Mouse (Mus musculus) hindbrain, embryonic 10.5 days (tissue): ENCODE measurements at regions not wholly inside any gene's neighbourhood (a gene's known extent, or its start where the extent isn't known, plus 50 kb on each side); places are given as distances from the start of the nearest gene placed in this dataset.
"Not testable (repeated sequence)": the region's sequence is repeated elsewhere in the genome, so short reads cannot be mapped to it uniquely, and the experiment has no call there.

Source experiments
- DNase-seq: peaks from one replicate; pipeline ENCODE4 v3.0.0-alpha.2; 2017; ENCODE audit warnings: low spot score
- H3K27ac ChIP-seq: fragments of 300-500 bp; sonication (generic); 2 replicates; pipeline ENCODE4 v1.5.1; 2016; ENCODE audit warnings: mild to moderate bottlenecking, moderate library complexity
- H3K27me3 ChIP-seq: fragments of 300-500 bp; sonication (generic); 2 replicates; pipeline ENCODE4 v1.6.1; 2016; ENCODE audit warnings: mild to moderate bottlenecking; ENCODE audit not compliant: poor library complexity, insufficient read depth, severe bottlenecking
- H3K36me3 ChIP-seq: fragments of 300-500 bp; sonication (generic); 2 replicates; pipeline ENCODE4 v1.6.1; 2016; ENCODE audit warnings: mild to moderate bottlenecking, moderate library complexity
- H3K4me1 ChIP-seq: fragments of 300-500 bp; sonication (generic); replicated peaks from 2 replicates; pipeline ENCODE4 v1.6.1; 2016; ENCODE audit warnings: mild to moderate bottlenecking
- H3K4me3 ChIP-seq: fragments of 300-500 bp; sonication (generic); 2 replicates; pipeline ENCODE4 v1.5.1; 2016; ENCODE audit warnings: mild to moderate bottlenecking, moderate library complexity
- H3K9me3 ChIP-seq: fragments of 300-500 bp; sonication (generic); 2 replicates; pipeline ENCODE4 v1.6.1; 2016; ENCODE audit warnings: mild to moderate bottlenecking, moderate library complexity
- WGBS: fragments of 180-500 bp; shearing (Covaris S2); methylation state at CpG from one replicate; pipeline ENCODE4 v1.1.7; 2016; 5-methylcytosine and 5-hydroxymethylcytosine counted together

- not testable (repeated sequence) for H3K4me1 ChIP-seq
- WGBS = 64% methylated on average over 3 of the region's 3 CpGs
- DNase-seq = peak; percentile 4
Observed at GRCm38 (mm10) chr12:17852138-17852537, 161.5 kb downstream of the Hpcal1 start.

GRCm38 (mm10) chr12:17872491-17872890 is 181.8 kb downstream of the Hpcal1 start:
- not testable (repeated sequence) for H3K27ac ChIP-seq, H3K27me3 ChIP-seq, H3K36me3 ChIP-seq, DNase-seq, H3K4me1 ChIP-seq, H3K4me3 ChIP-seq, H3K9me3 ChIP-seq
- WGBS = 88% methylated on average over 6 of the region's 6 CpGs

More at GRCm38 (mm10) chr12:17852138-17852537, 161.5 kb downstream of the Hpcal1 start:
- not testable (repeated sequence) for H3K27ac ChIP-seq, H3K4me3 ChIP-seq, H3K36me3 ChIP-seq, H3K27me3 ChIP-seq
- peaks cover 41% of the 10 kb centered on the region for H3K9me3 ChIP-seq

GRCm38 (mm10) chr12:17881371-17882116 is 190.9 kb downstream of the Hpcal1 start:
- H3K9me3 ChIP-seq = peaks cover 35% of the 10 kb centered on the region
- peak overlapping the region; percentile 97 for H3K27ac ChIP-seq
- peak overlapping the region; percentile 89 for H3K4me3 ChIP-seq
- WGBS = under 1% methylated on average over 59 of the region's 59 CpGs
- H3K4me1 ChIP-seq = no peaks in the 10 kb centered on the region
- peak; percentile 93 for DNase-seq
- H3K27me3 ChIP-seq = no peaks in the 10 kb centered on the region
- H3K36me3 ChIP-seq = peaks cover 18% of the 10 kb centered on the region

- Histone ChIP-seq H3K36me3 (peaks cover 24% of the 10 kb centered on the region), H3K27ac (peak overlapping the region; percentile 97), H3K4me3 (peak overlapping the region; percentile 89), H3K9me3 (peaks cover 42% of the 10 kb centered on the region)
- 3% methylated on average over 65 of the region's 65 CpGs for WGBS
- DNase-seq = peak; percentile 29
- H3K27me3 ChIP-seq, H3K4me1 ChIP-seq: not testable (repeated sequence)
Observed at GRCm38 (mm10) chr12:17882117-17883116, 191.8 kb downstream of the Hpcal1 start.

- Histone ChIP-seq H3K36me3 (peaks cover 64% of the 10 kb centered on the region), H3K9me3 (peaks cover 79% of the 10 kb centered on the region)
- H3K27me3 ChIP-seq, H3K4me1 ChIP-seq, H3K4me3 ChIP-seq, H3K27ac ChIP-seq, DNase-seq: not testable (repeated sequence)
- 95% methylated on average over 6 of the region's 6 CpGs for WGBS
Observed at GRCm38 (mm10) chr12:17891663-17892310, 201.1 kb downstream of the Hpcal1 start.

- peaks cover 61% of the 10 kb centered on the region for H3K9me3 ChIP-seq
- not testable (repeated sequence) for H3K27ac ChIP-seq, H3K27me3 ChIP-seq, H3K4me1 ChIP-seq, DNase-seq, H3K4me3 ChIP-seq
- 92% methylated on average over 3 of the region's 3 CpGs for WGBS
- H3K36me3 ChIP-seq = peaks cover 51% of the 10 kb centered on the region
Observed at GRCm38 (mm10) chr12:17913058-17913457, 222.4 kb downstream of the Hpcal1 start.
